Mouse (Mus musculus): Measurements from ENCODE around the gene Lmtk3. TPM values are rescaled to one million over a fixed set of nuclear protein-coding genes. Genes with fewer than 3 reads are reported as not detected.

Gene Lmtk3
- polyA plus RNA-seq, 1 experiment from 2014 or later = 0.53 TPM

DNA sequence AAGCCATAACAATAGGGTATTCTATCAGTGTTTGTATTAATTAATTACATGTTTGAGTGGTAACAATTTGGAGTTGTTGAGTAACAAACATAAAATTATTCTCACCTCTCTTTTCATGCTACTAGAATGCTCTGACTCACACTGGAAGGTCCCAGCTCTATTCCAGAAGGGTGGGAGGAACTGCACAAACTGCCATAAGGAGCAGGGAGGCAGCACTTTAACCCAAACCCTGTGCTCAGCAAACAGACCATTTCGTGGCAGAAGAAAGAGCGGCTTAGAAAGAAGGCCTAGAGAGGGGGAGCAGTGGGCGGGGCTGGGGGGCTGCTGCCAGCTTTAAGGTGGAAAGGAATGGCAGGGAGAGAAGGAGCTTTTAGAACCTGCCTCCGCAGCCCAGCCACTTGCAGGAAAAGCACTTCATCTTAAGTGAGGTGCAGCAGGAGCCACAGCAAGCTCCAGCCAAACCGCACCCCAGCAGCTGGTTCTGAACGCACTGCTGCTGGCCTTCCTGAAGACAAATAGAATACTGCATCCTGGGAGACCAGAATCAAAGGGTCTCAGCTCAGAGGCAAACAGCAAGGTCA lies 65.0 kb downstream of the Lmtk3 start:
- no peak overlapping the region for H3K27ac ChIP-seq (ENCODE audit: low read length)
- H3K4me3 ChIP-seq (replicated peaks; ENCODE audit: low read length) = no peak overlapping the region
- ATAC-seq (ENCODE audit: insufficient read depth, low FRiP score) = no peak
- H3K36me3 ChIP-seq (ENCODE audit: control insufficient read depth, insufficient read depth, low read length) = no peaks in the 10 kb centered on the region
- 0 out of 2 replicates have a peak, but pooled peaks cover 2% of the 10 kb centered on the region for H3K4me1 ChIP-seq (ENCODE audit: control insufficient read depth, insufficient read depth, low read length)
- no peak overlapping the region for H3K4me2 ChIP-seq (ENCODE audit: low read depth, low read length)
- H3K9ac ChIP-seq (ENCODE audit: low read length) = peak overlapping the region; percentile 33; the same call in 1 of the 2 replicates
- H3K9me3 ChIP-seq (replicated peaks; ENCODE audit: control insufficient read depth, low read length) = no peaks in the 10 kb centered on the region
- 9% methylated on average over 6 of the region's 6 CpGs for WGBS
- no peaks in the 10 kb centered on the region; the same call in 1 of the 2 replicates for H3K27me3 ChIP-seq (ENCODE audit: control insufficient read depth, insufficient read depth, low read length)

GRCm38 (mm10) chr7:45850661-45851060 lies 67.1 kb downstream of the Lmtk3 start:
- Histone ChIP-seq H3K4me2 (ENCODE audit: low read depth, low read length) (no peak overlapping the region), H3K9ac (ENCODE audit: low read length) (no peak overlapping the region), H3K9me3 (replicated peaks; ENCODE audit: control insufficient read depth, low read length) (no peaks in the 10 kb centered on the region), H3K4me1 (ENCODE audit: control insufficient read depth, insufficient read depth, low read length) (0 out of 2 replicates have a peak, but pooled peaks cover 2% of the 10 kb centered on the region), H3K27me3 (ENCODE audit: control insufficient read depth, insufficient read depth, low read length) (no peaks in the 10 kb centered on the region; the same call in 1 of the 2 replicates), H3K27ac (ENCODE audit: low read length) (no peak overlapping the region), H3K4me3 (replicated peaks; ENCODE audit: low read length) (no peak overlapping the region), H3K36me3 (ENCODE audit: control insufficient read depth, insufficient read depth, low read length) (no peaks in the 10 kb centered on the region)
- no peak for ATAC-seq (ENCODE audit: insufficient read depth, low FRiP score)
- 66% methylated on average over 3 of the region's 3 CpGs for WGBS

GRCm38 (mm10) chr7:45853089-45853488 lies 69.6 kb downstream of the Lmtk3 start:
- H3K27ac ChIP-seq (ENCODE audit: low read length) = no peak overlapping the region
- no peaks in the 10 kb centered on the region for H3K36me3 ChIP-seq (ENCODE audit: control insufficient read depth, insufficient read depth, low read length)
- H3K4me2 ChIP-seq (ENCODE audit: low read depth, low read length) = no peak overlapping the region
- no peaks in the 10 kb centered on the region for H3K9me3 ChIP-seq (replicated peaks; ENCODE audit: control insufficient read depth, low read length)
- WGBS = 80% methylated on average over 12 of the region's 12 CpGs
- H3K27me3 ChIP-seq (ENCODE audit: control insufficient read depth, insufficient read depth, low read length) = peaks cover 4% of the 10 kb centered on the region; the same call in 1 of the 2 replicates
- H3K9ac ChIP-seq (ENCODE audit: low read length) = no peak overlapping the region
- no peak for ATAC-seq (ENCODE audit: insufficient read depth, low FRiP score)
- H3K4me3 ChIP-seq (replicated peaks; ENCODE audit: low read length) = no peak overlapping the region
- H3K4me1 ChIP-seq (ENCODE audit: control insufficient read depth, insufficient read depth, low read length) = 0 out of 2 replicates have a peak, but pooled peaks cover 12% of the 10 kb centered on the region

Other genes starting within 250 kb of the Lmtk3 start
- gene Hsd17b14, start 228.8 kb upstream of the Lmtk3 start, polyA plus RNA-seq (2015; fragmentation: Nextera tagmentation; extraction: Ambion mirVana) = 2.9 and 4.8 TPM in 2 replicates
- gene Bcat2, start 213.6 kb upstream of the Lmtk3 start, polyA plus RNA-seq (2015; fragmentation: Nextera tagmentation; extraction: Ambion mirVana) = 95.7 and 109 TPM in 2 replicates
- 0.28 and 0.32 TPM in 2 replicates for gene Fgf21, start 168.2 kb upstream of the Lmtk3 start, polyA plus RNA-seq (2015; fragmentation: Nextera tagmentation; extraction: Ambion mirVana)
- 1.2 and 1.5 TPM in 2 replicates for gene Fut1, start 166.4 kb upstream of the Lmtk3 start, polyA plus RNA-seq (2015; fragmentation: Nextera tagmentation; extraction: Ambion mirVana)
- 0.15 TPM in 1 of 2 replicates, not detected in the other for gene Izumo1, start 161.9 kb upstream of the Lmtk3 start, polyA plus RNA-seq (2015; fragmentation: Nextera tagmentation; extraction: Ambion mirVana)
- 3.3 and 4.4 TPM in 2 replicates for gene Rasip1, start 156.2 kb upstream of the Lmtk3 start, polyA plus RNA-seq (2015; fragmentation: Nextera tagmentation; extraction: Ambion mirVana)
- 10.9 and 14.2 TPM in 2 replicates for gene Mamstr, start 143.8 kb upstream of the Lmtk3 start, polyA plus RNA-seq (2015; fragmentation: Nextera tagmentation; extraction: Ambion mirVana)
- 13.8 and 18.8 TPM in 2 replicates for gene Fut2, start 117.3 kb upstream of the Lmtk3 start, polyA plus RNA-seq (2015; fragmentation: Nextera tagmentation; extraction: Ambion mirVana)
- gene Ntn5, start 99.7 kb upstream of the Lmtk3 start, polyA plus RNA-seq (2015; fragmentation: Nextera tagmentation; extraction: Ambion mirVana) = 0.55 and 1.2 TPM in 2 replicates
- gene Sec1, start 89.3 kb upstream of the Lmtk3 start, polyA plus RNA-seq (2015; fragmentation: Nextera tagmentation; extraction: Ambion mirVana) = 2.9 and 3.4 TPM in 2 replicates
- gene Car11, start 83.9 kb upstream of the Lmtk3 start, polyA plus RNA-seq (2015; fragmentation: Nextera tagmentation; extraction: Ambion mirVana) = 8.4 and 9.8 TPM in 2 replicates
- gene Dbp, start 78.7 kb upstream of the Lmtk3 start, polyA plus RNA-seq (2015; fragmentation: Nextera tagmentation; extraction: Ambion mirVana) = 2.7 and 2.9 TPM in 2 replicates
- gene Rpl18, start 68.3 kb upstream of the Lmtk3 start, polyA plus RNA-seq (2015; fragmentation: Nextera tagmentation; extraction: Ambion mirVana) = 915 and 1,024 TPM in 2 replicates
- 38.9 and 45.9 TPM in 2 replicates for gene Sphk2, start 65.7 kb upstream of the Lmtk3 start, polyA plus RNA-seq (2015; fragmentation: Nextera tagmentation; extraction: Ambion mirVana)
- 16.0 and 24.7 TPM in 2 replicates for gene Fam83e, start 62.5 kb upstream of the Lmtk3 start, polyA plus RNA-seq (2015; fragmentation: Nextera tagmentation; extraction: Ambion mirVana)
- 0.79 and 2.2 TPM in 2 replicates for gene Spaca4, start 57.9 kb upstream of the Lmtk3 start, polyA plus RNA-seq (2015; fragmentation: Nextera tagmentation; extraction: Ambion mirVana)
- gene Sult2b1, start 931 bp downstream of the Lmtk3 start, polyA plus RNA-seq (2015; fragmentation: Nextera tagmentation; extraction: Ambion mirVana) = 32.7 and 46.5 TPM in 2 replicates
- 75.6 and 82.6 TPM in 2 replicates for gene Cyth2, start 30.8 kb downstream of the Lmtk3 start, polyA plus RNA-seq (2015; fragmentation: Nextera tagmentation; extraction: Ambion mirVana)
- gene Kcnj14, start 41.0 kb downstream of the Lmtk3 start, polyA plus RNA-seq (2015; fragmentation: Nextera tagmentation; extraction: Ambion mirVana) = 0.91 and 0.98 TPM in 2 replicates
- gene Grwd1, start 47.2 kb downstream of the Lmtk3 start, polyA plus RNA-seq (2015; fragmentation: Nextera tagmentation; extraction: Ambion mirVana) = 50.3 and 53.7 TPM in 2 replicates
- 76.7 and 87.0 TPM in 2 replicates for gene Kdelr1, start 89.0 kb downstream of the Lmtk3 start, polyA plus RNA-seq (2015; fragmentation: Nextera tagmentation; extraction: Ambion mirVana)
- 0.23 and 0.40 TPM in 2 replicates for gene Grin2d, start 94.6 kb downstream of the Lmtk3 start, polyA plus RNA-seq (2015; fragmentation: Nextera tagmentation; extraction: Ambion mirVana)
- 0.49 and 1.2 TPM in 2 replicates for gene Syngr4, start 113.0 kb downstream of the Lmtk3 start, polyA plus RNA-seq (2015; fragmentation: Nextera tagmentation; extraction: Ambion mirVana)
- gene Tmem143, start 113.2 kb downstream of the Lmtk3 start, polyA plus RNA-seq (2015; fragmentation: Nextera tagmentation; extraction: Ambion mirVana) = 4.2 and 6.0 TPM in 2 replicates
- gene Emp3, start 137.7 kb downstream of the Lmtk3 start, polyA plus RNA-seq (2015; fragmentation: Nextera tagmentation; extraction: Ambion mirVana) = 197 and 224 TPM in 2 replicates
- gene Ccdc114, start 140.3 kb downstream of the Lmtk3 start, polyA plus RNA-seq (2015; fragmentation: Nextera tagmentation; extraction: Ambion mirVana) = 4.1 and 5.1 TPM in 2 replicates
- 1.6 and 2.7 TPM in 2 replicates for gene Abcc6, start 246.6 kb downstream of the Lmtk3 start, polyA plus RNA-seq (2015; fragmentation: Nextera tagmentation; extraction: Ambion mirVana)
- gene Nomo1, start 250.0 kb downstream of the Lmtk3 start, polyA plus RNA-seq (2015; fragmentation: Nextera tagmentation; extraction: Ambion mirVana) = 46.5 and 47.2 TPM in 2 replicates

Data from stomach, embryonic 16.5 days (tissue).